Mouse (Mus musculus): ENCODE measurements at regions not wholly inside any gene's neighbourhood (a gene's known extent, or its start where the extent isn't known, plus 50 kb on each side); places are given as distances from the start of the nearest gene placed in this dataset.

DNA sequence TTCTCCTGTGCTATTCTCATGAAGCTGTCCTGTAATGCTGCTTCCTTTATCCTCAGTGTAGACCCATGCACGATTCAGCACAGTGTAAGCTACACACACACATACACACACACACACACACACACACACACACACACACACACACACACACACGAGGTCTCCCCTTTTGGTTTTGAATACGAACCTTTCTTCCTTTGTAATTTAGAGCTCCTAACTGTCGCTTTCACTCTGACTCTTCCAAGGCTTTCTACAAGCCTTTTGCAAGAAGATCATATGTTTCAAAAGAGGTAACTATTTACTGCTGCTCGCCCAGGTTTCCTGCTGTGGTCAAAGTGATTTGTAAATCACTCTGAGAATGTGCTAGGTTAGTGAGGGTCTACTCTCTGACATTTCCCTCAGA is 161.1 kb upstream of the Rgmb start:
- intact Hi-C loops (cut with DNase I; ENCODE audit: low total_unique reads): no loop called here
- no peak for DNase-seq

DNA sequence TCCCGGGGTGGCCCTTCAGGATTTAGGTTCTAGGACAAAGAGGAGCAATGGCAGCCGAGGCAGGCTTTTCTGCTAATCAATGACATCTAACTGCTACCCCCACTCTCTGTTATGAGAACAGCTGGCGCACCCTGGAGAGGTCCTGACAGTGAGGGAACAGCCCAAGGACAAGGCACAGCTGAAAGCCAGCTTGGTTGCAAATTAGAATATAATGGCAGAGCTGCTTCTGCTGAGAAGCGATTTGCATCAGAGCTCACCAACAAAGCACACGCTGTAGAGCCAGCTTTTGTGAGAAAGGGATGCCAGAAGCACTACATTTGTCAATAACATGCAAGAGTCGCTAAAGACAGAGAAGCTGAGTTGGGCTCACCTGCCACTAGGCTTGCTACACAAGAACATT is 159.5 kb upstream of the Rgmb start:
- no peak for DNase-seq
- intact Hi-C loops (cut with DNase I; ENCODE audit: low total_unique reads): no loop called here

DNA sequence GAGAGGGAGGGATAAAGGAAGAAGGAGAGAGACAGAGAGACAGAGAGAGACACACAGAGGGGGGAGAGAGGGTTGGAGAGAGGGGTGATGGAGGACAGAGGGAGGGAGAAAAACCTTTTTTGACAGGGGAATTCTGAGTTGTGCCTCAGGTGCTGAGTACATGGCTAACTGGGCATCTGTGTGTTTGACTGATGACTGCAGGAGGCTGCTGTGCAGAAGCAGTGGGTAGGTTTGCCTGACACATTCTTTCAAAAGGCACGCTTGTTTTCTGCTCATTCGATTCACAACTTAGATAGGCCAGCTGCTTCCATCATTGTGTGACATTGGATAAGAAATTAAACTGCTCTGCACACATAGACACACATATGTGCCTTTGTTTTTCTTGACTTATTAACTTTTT is 150.7 kb upstream of the Rgmb start:
- intact Hi-C loops (cut with DNase I; ENCODE audit: low total_unique reads): no loop called here
- no peak for DNase-seq

DNA sequence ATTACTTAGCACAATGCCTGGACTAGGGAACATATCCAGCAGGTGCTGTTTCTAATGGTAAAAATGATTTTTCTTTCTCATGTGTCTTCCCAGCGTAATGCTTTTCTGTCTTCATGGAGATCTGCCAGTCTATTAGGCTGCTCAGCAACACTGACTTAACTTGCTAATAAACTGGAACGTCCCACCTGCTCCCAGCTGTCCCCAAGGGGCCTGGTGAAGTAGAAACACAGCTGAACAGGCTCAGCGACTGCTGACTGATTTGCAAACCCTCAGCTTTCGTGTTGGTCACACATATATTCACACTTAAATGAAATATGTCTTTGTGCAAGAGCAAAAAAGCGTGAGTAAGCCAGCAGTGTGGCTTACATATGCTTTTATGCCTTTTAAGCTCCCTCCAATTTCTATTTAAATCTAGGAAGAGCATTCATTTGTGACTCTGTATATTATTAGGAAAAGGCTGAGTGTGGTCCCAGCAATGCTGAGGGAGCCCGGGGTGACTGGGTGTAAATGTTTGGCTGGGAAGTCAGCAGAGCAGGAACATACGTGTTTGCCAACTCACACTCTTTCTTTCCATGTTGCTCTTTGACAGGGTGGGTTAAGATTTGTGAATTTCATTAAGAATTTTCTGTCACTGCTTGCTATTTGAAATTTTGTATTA is 146.7 kb upstream of the Rgmb start:
- intact Hi-C loops (cut with DNase I; ENCODE audit: low total_unique reads): no loop called here
- peak; percentile 52 for DNase-seq

DNA sequence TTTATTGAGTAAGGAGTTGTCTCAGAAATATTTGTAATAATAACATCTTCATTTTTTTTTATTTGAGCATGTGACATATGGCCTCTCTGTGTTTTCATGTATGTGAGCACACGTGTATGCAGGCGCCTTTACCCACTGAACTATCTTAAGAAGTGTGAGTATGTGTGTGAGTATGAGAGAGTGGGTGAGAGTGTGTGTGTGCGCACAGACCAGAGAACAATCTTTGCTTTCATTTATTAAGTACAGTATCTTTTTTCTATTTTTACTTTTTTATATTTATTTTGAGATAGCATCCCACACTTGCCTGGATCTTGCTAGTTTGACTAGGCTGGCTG is 140.5 kb upstream of the Rgmb start:
- intact Hi-C loops (cut with DNase I; ENCODE audit: low total_unique reads): no loop called here
- no peak for DNase-seq

DNA sequence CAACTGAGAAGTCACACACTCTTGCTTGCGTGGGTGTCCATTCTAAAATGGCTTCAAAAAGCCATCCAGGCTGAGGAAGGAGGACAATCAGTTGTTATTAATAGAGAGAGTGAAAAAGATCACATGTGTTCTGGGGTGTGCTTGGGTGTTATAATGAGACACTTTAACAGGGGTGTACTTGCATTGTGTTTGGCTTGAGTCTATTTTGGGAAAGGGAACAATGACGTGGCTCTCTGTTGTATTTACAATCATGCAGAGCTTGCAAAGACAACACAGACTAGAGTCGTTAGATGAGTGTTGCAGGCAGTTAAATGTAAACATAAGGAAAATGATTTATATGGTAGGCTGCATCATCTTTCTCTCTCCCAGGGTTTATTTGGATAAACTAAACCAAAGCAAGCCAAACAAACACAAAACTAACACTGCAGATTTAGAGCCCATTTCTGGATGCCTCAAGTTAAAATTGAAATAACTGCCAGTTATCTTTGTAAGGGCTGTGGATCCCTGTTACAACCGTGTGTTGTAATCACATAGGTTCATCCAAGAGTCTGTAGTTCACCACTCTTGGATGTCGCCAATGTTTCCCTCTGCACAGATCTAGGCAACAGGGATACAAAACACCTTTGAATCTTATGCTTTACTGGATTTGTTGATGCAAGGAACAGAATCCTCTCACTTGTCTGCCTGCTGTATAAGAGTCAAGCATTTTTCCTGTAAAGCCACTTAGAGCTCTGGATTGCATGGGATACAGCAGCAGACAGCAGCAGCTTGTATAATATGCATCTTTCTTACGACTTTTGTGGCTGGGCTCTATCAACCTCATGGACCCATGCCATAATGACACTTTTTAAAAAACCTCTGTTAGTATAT is 139.9 kb upstream of the Rgmb start:
- intact Hi-C loops (cut with DNase I; ENCODE audit: low total_unique reads): no loop called here
- no peak for DNase-seq

DNA sequence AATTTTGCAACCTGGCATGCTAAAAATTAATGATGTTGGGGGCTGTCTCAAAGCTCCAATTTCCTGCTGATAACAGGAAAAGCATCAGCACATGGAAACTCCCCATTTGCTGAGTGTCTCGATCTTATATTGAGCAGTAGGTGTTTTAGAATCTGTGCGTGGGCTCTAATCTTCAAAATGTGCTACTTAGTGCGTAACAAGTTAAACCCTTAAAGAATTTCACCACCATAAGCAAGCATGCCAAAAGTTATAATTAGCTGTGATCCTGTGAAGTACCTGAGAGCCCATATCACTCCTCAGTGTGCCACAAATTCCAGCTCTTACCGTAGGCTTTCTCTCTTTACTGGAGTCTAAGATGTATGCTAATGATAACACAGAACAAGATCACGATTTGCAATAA is 137.5 kb upstream of the Rgmb start:
- DNase-seq: no peak
- intact Hi-C loops (cut with DNase I; ENCODE audit: low total_unique reads): no loop called here

DNA sequence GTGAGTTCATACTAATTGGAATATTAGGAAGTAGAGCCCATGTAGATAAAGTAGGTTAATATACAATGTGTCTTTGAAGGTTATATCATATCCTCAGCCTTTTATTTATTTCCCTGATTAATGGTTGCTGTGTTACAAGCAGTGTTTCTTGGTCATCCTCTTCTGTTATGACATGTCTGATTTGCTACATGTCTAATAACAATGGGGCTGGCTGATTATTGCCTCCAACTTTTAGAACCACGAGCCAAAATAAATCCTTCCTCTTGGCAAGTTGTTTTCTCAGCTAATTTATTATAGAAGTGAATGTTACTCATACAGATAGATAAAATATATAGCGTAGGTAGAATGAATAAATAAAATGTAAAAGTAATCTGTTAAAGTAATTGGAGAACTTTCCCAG is 124.8 kb upstream of the Rgmb start:
- no peak for DNase-seq
- intact Hi-C loops (cut with DNase I; ENCODE audit: low total_unique reads): no loop called here

DNA sequence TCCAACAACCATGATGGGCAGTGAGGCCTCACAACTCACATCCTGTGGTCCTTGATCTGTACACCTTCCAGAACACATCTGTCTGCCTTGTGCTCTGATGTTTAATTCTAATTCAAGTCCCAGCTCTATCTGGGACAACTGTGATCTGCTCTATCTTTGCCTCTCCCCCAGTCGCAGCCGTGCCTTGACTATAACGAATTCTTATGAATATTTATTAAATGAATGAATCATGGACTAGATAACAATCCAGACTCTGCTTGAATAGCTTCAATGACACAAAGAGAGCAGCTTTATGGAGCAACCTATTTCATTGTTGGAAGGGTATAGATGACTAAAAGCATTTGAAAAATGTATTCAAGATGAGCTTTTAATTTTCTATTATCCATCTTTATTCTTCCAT is 120.8 kb upstream of the Rgmb start:
- DNase-seq: no peak
- intact Hi-C loops (cut with DNase I; ENCODE audit: low total_unique reads): no loop called here

DNA sequence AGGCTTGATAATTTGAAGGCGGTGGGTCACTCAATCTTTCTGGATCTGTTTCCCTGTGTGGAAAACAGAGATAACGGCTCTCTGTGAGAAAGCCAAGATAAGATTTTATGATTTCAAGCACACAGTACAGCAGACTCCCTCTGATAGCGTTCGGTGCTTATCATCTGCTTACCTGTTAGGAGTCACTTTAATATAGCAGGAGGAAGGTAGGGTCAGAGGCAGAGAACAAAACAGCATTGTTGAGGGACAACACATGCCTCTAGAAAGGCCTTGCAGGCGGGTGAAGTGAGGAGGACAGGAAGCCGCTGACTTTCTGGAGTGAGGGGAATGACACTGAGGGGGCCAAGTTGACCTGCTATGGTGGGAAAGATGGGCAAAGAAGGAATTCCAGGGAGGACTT is 118.9 kb upstream of the Rgmb start:
- intact Hi-C loops (cut with DNase I; ENCODE audit: low total_unique reads): no loop called here
- DNase-seq: no peak

DNA sequence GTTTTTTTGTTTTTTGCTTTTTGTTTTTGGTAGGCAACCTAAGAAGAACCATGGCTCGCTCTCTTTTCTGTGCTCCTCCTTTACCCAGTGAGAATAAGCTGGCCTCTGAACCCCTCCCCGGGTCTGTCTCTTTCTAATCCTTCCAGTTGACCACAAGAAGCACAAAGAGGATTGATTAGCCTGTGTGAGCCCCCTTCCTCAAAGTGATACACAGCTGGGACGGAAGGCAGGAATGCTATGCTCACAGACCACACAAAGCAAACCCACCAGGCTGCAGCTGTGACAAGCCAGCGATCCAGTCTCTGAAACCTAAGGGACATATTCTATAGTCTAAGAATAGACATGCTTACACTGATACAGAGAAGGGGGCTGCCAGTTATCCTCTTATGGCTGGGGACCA is 111.5 kb upstream of the Rgmb start:
- intact Hi-C loops (cut with DNase I; ENCODE audit: low total_unique reads): no loop called here
- no peak for DNase-seq

DNA sequence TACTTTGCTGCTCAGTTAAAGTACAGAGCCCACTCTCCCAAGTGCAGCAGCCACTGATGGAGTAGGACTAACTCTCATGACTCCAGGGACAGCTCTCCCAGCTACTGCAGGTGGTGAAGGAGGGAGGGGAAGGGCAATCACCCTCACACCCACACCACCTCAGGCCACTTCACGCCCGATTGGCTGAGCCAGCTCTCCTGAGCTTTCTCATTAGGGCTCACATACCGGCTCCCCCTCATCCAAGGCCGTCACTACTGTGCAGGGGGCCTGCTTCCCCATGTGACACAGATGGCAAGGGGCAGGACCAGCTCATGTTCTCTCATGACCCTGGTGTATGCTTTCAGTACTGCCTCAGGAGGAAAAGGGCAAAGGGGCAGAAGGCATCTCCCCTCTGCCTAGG is 87.8 kb upstream of the Rgmb start:
- DNase-seq: no peak
- intact Hi-C loops (cut with DNase I; ENCODE audit: low total_unique reads): no loop called here

DNA sequence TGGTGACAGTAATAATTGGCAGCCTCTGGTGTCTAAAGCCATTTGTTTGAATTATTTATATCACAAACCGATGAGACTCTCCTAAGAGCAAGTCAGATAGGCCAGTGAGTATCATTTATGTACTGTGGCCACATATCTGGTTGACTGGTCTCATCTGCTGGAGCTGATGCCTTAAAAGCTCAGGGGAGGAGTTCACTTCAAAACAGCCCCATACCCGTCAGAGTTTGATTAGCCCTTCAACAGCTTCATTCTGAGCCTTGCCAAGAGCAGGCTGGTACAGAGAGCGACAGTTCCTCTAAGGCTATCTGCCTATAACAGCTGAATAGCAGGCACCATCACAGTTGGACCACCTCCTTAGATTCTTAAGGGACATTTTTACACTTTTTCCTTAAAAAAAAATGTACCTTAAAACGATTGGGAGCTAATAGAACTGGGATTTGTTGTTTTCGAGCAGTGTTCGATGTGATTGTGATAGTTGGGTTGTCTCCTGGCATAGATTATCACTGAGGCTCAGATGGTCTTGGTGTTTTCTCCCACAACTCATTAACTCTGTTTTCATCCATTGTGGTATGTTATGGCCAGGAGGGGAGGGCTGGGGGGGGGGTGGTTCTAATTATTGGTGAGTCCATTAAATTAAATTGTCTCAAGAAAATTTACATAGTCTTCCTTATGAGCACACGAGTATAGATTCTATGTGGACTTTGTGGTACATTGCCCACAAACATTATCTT is 68.0 kb upstream of the Rgmb start:
- intact Hi-C loops (cut with DNase I; ENCODE audit: low total_unique reads): no loop called here
- no peak for DNase-seq

DNA sequence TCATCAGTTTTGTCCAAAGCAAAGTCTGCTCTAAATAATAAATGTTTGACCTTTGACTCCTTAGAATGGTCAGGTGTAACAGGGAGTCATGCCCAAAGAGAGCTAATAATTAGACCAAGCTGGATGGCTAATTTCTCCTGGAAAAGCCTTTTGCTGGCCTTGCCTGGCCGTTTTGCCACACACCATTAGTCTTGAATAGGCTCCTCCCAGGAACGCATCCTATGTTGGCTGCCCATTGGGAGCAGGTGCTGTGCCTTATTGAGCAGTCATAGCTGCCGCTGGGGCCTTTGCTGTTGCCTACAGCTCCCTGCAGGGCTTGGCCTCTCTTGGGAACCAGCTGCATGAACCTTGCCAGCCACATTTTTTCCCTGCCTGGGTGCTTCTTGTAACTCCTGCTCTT is 65.1 kb upstream of the Rgmb start:
- intact Hi-C loops (cut with DNase I; ENCODE audit: low total_unique reads): no loop called here
- DNase-seq: no peak

DNA sequence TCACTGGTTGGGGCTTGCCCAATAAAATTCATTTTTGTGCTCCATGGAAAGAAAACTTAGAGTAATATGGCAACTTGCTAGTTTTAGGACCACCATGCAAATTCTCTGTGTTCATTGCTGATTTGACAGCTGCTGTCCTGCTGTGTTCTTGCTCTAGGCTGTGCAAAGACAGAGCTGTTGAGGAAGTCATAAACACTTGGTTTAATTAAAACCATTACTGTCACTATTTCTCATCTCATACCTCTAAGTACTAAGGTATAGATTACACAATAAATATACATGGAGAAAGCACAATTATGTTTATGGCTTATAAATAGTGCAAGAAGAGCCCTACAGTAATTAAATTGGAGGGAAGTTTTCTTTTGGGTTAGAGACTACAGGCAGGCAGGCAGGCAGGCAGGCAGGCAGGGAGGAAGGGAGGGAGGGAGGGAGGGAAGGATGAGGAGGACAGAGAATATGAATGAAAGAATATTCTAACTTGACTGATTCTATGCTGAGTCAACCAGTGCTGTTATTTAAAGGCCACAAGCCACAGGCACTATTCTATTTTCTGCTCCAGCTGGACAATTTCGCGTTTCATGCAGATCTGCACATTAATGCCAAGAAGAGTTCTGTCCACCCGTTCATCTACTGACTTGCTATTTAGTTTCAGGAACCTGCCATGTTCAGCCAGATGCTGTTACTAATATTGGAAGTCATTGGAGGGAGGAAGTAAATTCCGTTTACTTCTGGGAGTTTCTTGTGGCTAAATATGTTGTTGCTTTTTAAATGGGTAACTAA is 61.2 kb upstream of the Rgmb start:
- DNase-seq: no peak
- intact Hi-C loops (cut with DNase I; ENCODE audit: low total_unique reads): no loop called here

DNA sequence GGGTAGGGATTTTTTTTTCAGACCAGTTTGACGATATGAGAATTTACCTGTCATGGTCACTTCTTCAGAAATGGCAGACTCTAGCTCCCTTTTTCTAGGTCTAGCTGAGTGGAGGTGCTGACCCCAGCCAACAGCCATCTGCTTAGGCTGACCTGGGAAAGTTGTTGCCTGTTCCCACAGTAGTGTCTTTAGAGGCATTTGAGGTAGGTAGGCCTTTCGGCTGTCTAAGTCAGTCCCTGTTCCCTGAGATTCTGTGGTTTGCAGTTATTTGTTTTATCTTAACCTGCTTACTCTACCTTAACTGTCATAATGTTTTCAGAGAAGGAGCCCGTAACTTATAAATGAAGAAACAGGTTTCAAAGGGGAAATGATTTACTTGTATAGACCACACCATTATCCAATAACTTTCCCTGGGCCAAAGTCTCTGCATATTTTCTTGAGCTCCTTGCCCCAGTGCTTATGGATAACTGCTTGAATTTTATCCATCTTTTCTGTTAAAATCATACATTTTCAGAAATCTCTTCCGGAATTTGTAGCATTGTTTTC is 59.8 kb upstream of the Rgmb start:
- no peak for DNase-seq
- intact Hi-C loops (cut with DNase I; ENCODE audit: low total_unique reads): no loop called here

DNA sequence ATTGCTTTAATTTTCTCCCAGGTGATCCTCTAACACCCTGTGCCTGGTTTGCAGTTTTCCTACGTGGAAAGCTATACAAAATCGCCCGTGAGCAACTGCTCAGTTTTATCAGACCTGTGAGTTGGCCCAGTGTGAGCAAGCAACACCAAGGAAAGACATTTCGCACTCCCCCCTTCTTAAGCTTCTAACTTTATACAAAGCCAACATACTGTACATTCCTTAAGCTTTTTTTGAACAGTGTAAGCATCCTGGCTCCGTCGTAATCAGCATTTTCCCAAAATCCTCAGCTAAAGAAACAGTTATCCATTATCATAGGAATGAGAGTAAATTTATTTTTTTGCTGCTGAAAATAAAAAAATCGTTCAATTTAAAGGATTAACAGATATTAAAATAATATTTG is 52.0 kb upstream of the Rgmb start:
- DNase-seq: no peak
- intact Hi-C loops (cut with DNase I; ENCODE audit: low total_unique reads): no loop called here

DNA sequence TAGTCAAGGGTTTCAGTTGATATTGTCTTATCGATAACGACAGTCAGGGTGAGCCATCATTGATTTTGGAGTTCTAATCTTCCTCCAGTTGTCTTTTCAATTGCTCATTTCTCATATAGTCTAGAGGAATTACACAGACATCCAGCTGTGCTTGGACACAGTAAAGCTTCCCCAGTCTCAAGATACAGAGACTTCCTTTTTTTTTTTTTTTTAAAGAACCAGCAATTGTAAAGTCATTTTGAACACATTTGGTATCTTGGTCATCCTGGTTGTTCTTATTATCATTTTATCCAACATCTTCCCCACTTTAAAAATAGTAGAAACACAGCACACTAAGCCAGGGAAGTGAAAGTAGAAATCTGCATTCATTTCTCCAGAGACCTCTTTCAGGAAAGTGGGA is 51.4 kb upstream of the Rgmb start:
- intact Hi-C loops (cut with DNase I; ENCODE audit: low total_unique reads): no loop called here
- DNase-seq: no peak
